Mouse (Mus musculus) layer of hippocampus, postnatal 10 days (tissue): ENCODE data around the gene Zc2hc1b. TPM values are rescaled to one million over a fixed set of nuclear protein-coding genes. Genes with fewer than 3 reads are reported as not detected.

Experiments used
- DNase-seq, 2 experiments: peaks; one replicate each; pipeline ENCODE4 v3.0.0; 2021; ENCODE audit warnings: low spot score in 2 of 2
- total RNA-seq, 2 experiments: library from RNA; stranded (reverse); gene quantifications; 2 replicates each; pipeline ENCODE4 v1.2.3; 2021

Gene Zc2hc1b
- total RNA-seq, 2 experiments from 2014 or later, result not detected

GRCm38 (mm10) chr10:13116706-13117665, 60.8 kb downstream of the Zc2hc1b start:
- no peak for DNase-seq

GRCm38 (mm10) chr10:13115030-13115429, 62.8 kb downstream of the Zc2hc1b start:
- no peak for DNase-seq

GRCm38 (mm10) chr10:13113641-13114040, 64.2 kb downstream of the Zc2hc1b start:
- DNase-seq, result no peak

GRCm38 (mm10) chr10:13112849-13113248, 65.0 kb downstream of the Zc2hc1b start:
- DNase-seq, result no peak

DNA sequence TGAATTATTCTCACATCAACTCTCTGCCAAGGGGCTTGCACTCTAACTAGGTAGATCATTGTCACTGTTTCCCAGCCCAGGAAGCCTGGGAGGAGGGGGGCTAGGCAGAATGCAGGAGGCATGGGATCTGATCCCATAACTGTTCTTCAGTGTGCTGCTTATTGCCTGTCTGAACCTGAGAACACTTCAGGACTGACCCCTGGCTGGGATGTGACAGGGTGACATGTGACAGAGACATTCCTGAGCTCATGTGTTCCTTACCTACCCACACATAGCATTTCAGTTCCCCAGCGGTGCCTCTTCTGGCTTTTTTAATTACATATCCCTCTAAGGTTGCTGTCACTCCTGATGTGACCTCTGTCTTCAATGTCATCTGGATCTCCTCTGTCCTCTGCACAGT, 68.0 kb downstream of the Zc2hc1b start:
- DNase-seq, result no peak

DNA sequence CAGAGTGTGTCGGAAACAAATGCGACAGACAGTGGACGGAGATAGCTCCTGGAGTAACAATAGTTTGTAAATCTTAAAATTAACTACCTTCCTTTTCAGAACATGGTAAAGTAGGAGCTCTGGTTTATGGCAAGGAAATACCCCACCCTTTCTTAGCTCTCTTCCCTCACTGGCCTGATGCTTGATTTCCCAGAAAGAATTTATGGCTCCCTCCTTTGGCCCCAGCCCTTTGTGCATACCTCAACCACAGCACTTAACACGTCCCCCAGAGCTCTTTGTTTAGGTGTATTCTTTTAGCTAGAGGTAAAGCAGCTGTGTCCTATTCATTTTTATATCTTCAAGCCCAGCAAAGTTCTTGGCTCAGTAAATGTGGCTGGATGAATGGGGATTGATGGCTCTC, 69.0 kb downstream of the Zc2hc1b start:
- DNase-seq, result no peak

DNA sequence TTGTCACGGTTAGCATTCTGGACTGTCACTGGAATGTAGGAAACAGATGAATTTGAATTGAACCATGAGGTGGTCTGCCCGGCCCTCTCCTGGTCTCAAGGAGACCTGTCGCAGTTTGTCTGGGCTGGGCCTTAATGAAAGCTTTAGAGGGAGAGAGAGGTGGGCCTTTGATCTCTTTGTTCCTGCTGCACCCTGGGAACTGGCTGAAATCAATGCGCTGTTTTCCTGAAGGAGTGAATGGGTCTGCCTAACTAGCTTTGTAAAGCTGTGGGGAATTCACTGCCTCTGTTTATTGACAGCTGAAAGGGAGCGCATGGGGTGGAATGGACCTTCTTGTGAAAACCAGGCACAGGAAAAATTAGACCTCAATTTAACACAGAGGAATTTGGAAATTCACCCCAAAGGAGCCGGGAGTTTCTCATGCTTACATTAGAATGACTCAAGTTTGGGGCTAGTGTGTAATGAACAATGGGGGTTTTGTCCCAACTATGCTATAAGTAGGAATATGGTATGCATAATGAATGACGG, 69.7 kb downstream of the Zc2hc1b start:
- no peak for DNase-seq

GRCm38 (mm10) chr10:13106909-13107624, 70.8 kb downstream of the Zc2hc1b start:
- no peak for DNase-seq

GRCm38 (mm10) chr10:13103838-13104237, 74.0 kb downstream of the Zc2hc1b start:
- DNase-seq, result no peak

- no peak for DNase-seq
Measured at GRCm38 (mm10) chr10:13102360-13102759, 75.5 kb downstream of the Zc2hc1b start.

GRCm38 (mm10) chr10:13100061-13100648, 77.7 kb downstream of the Zc2hc1b start:
- no peak for DNase-seq

Other genes with a start within 250 kb of the Zc2hc1b start
- under 1 TPM; 0.36 to 0.71 TPM for gene Stx11, start 213.7 kb downstream of the Zc2hc1b start, total RNA-seq
- gene Sf3b5, start 172.7 kb downstream of the Zc2hc1b start, total RNA-seq, result 1 to 10 TPM; 8.4 to 9.9 TPM
- gene Plagl1, start 117.5 kb downstream of the Zc2hc1b start, total RNA-seq, result 10 to 100 TPM; 33.5 to 45.3 TPM
- gene Ltv1, start 15.1 kb upstream of the Zc2hc1b start, total RNA-seq, result 10 to 100 TPM; 21.6 to 26.2 TPM